Mouse (Mus musculus): ENCODE data around the gene Slc5a5. TPM values are rescaled to one million over a fixed set of nuclear protein-coding genes. Genes with fewer than 3 reads are reported as not detected.
A peak's percentile ranks its signal among the peaks of the same experiment; 100 is the strongest.

The Slc5a5 gene
- polyA plus RNA-seq, 1 experiment, result 0.13 TPM

DNA sequence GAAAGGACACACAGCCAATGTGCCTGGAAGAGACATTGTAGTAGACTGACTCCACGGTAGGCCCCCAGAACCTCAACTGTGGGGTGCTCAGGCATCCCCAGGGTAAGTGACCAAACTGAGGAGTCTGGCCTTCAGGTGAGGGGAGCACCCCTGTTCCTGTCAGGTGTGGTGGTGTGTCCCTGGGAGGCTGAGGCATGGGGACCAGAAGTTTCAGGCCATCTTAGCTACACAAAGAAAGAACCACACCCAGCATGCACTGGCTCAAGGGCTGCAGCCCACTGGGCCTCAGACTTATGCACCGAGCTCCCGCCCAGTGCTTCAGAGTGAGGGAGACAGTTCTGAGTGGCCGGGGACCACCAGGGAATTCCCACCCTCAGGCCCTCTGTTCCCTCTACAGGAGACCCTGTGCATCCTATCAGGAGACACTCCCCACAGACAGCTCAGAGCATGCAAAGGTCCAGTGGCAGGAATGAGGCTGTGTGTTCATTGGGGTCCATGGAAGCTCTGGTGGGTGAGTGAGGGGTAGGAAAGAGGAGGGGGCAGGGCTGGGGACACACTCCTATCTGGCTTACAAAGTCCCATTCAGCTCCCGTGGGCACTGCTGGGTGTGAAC, 21.3 kb downstream of the Slc5a5 start:
- Histone ChIP-seq H3K36me3 (ENCODE audit: control insufficient read depth, insufficient read depth) (peaks cover 6% of the 10 kb centered on the region), H3K4me3 (ENCODE audit: insufficient read depth, poor library complexity, severe bottlenecking) (no peak overlapping the region), H3K79me2 (ENCODE audit: control insufficient read depth, insufficient read depth) (peaks cover 27% of the 10 kb centered on the region), H3K27me3 (ENCODE audit: control insufficient read depth, insufficient read depth, insufficient read length) (no peaks in the 10 kb centered on the region), H3ac (ENCODE audit: control insufficient read depth, insufficient read length, low read depth) (no peak overlapping the region), H3K79me3 (ENCODE audit: low read depth) (peaks cover 9% of the 10 kb centered on the region)
- TF ChIP-seq USF1 (IDR thresholded peaks at IDR 0.05; ENCODE audit: low read depth) (no peak), FOSL1 (IDR thresholded peaks at IDR 0.05; ENCODE audit: insufficient read depth, low read length, poor library complexity, severe bottlenecking) (no peak), MYOG (IDR thresholded peaks at IDR 0.05; ENCODE audit: control insufficient read depth, extremely low read depth, insufficient read length) (no peak), MYOD1 (IDR thresholded peaks at IDR 0.05; ENCODE audit: control insufficient read depth, insufficient read length, low read depth) (no peak), MAX (IDR thresholded peaks at IDR 0.05) (no peak)

DNA sequence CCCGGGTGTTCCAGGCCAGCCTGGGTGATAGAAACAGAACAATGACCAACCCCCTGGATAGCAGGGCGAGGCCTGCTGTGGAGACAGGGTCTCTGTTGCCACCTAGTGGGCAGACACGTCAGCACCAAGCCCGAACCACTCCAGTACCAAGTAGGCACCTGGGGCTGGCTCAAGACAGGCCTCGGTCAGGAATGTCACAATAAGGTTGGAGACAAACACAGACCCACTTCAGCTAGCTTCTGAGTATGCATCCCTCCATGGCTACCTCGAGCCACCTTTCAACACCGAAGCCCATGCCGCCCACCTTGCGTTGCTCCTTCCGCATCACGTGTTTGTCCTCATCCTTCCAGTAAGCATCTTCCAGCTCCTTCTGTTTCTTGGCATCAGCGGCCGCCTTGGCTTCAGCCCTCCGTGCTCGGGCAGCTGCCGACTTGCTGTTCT, 22.9 kb downstream of the Slc5a5 start:
- peaks cover 27% of the 10 kb centered on the region for H3K79me2 ChIP-seq (ENCODE audit: control insufficient read depth, insufficient read depth)
- H3K79me3 ChIP-seq (ENCODE audit: low read depth), result peaks cover 9% of the 10 kb centered on the region
- H3K27me3 ChIP-seq (ENCODE audit: control insufficient read depth, insufficient read depth, insufficient read length), result no peaks in the 10 kb centered on the region
- H3K4me3 ChIP-seq (ENCODE audit: insufficient read depth, poor library complexity, severe bottlenecking), result no peak overlapping the region
- H3ac ChIP-seq (ENCODE audit: control insufficient read depth, insufficient read length, low read depth), result no peak overlapping the region
- peaks cover 6% of the 10 kb centered on the region for H3K36me3 ChIP-seq (ENCODE audit: control insufficient read depth, insufficient read depth)
- TF ChIP-seq FOSL1 (IDR thresholded peaks at IDR 0.05; ENCODE audit: insufficient read depth, low read length, poor library complexity, severe bottlenecking) (no peak), CTCF (IDR thresholded peaks at IDR 0.05; ENCODE audit: control insufficient read depth, insufficient read depth, insufficient read length) (peak; percentile 96), MYOD1 (IDR thresholded peaks at IDR 0.05; ENCODE audit: control insufficient read depth, insufficient read length, low read depth) (no peak), CEBPB (IDR thresholded peaks at IDR 0.05; ENCODE audit: low read depth) (no peak)

DNA sequence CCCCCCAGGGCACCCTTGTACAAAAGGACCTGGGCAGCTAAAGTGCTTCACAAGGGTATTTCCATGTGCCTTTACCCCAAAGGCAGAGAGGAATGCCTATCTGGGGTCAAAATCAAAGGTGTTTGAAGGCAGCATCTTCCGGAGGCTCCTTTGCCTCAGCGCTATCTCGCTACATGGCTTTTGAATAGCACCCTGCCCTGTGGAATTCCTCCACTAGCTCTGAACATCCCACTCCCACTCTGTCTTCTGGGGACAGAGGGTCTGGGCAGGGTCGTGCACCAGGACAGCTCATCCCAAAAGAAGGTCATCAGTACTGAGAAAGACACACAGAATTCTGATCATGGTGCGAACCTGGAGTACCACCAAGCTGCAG, 23.4 kb downstream of the Slc5a5 start:
- Histone ChIP-seq H3ac (ENCODE audit: control insufficient read depth, insufficient read length, low read depth) (no peak overlapping the region), H3K27me3 (ENCODE audit: control insufficient read depth, insufficient read depth, insufficient read length) (no peaks in the 10 kb centered on the region), H3K79me3 (ENCODE audit: low read depth) (peaks cover 9% of the 10 kb centered on the region), H3K79me2 (ENCODE audit: control insufficient read depth, insufficient read depth) (peaks cover 27% of the 10 kb centered on the region), H3K36me3 (ENCODE audit: control insufficient read depth, insufficient read depth) (peaks cover 6% of the 10 kb centered on the region), H3K4me3 (ENCODE audit: insufficient read depth, poor library complexity, severe bottlenecking) (no peak overlapping the region)
- TF ChIP-seq CTCF (IDR thresholded peaks at IDR 0.05; ENCODE audit: control insufficient read depth, insufficient read depth, insufficient read length), result no peak
- no peak for TF ChIP-seq USF1 (IDR thresholded peaks at IDR 0.05; ENCODE audit: low read depth)
- no peak for TF ChIP-seq MYOG (IDR thresholded peaks at IDR 0.05; ENCODE audit: control insufficient read depth, extremely low read depth, insufficient read length)
- no peak for TF ChIP-seq MYOD1 (IDR thresholded peaks at IDR 0.05; ENCODE audit: control insufficient read depth, insufficient read length, low read depth)
- TF ChIP-seq MAX (IDR thresholded peaks at IDR 0.05), result no peak
- TF ChIP-seq FOSL1 (IDR thresholded peaks at IDR 0.05; ENCODE audit: insufficient read depth, low read length, poor library complexity, severe bottlenecking), result no peak
- no peak for TF ChIP-seq CEBPB (IDR thresholded peaks at IDR 0.05; ENCODE audit: low read depth)

GRCm38 (mm10) chr8:70868559-70869198, 23.9 kb downstream of the Slc5a5 start:
- peaks cover 9% of the 10 kb centered on the region for H3K79me3 ChIP-seq (ENCODE audit: low read depth)
- no peak overlapping the region for H3K4me3 ChIP-seq (ENCODE audit: insufficient read depth, poor library complexity, severe bottlenecking)
- no peak overlapping the region for H3ac ChIP-seq (ENCODE audit: control insufficient read depth, insufficient read length, low read depth)
- no peak for TF ChIP-seq FOSL1 (IDR thresholded peaks at IDR 0.05; ENCODE audit: insufficient read depth, low read length, poor library complexity, severe bottlenecking)
- no peak for TF ChIP-seq MAX (IDR thresholded peaks at IDR 0.05)
- no peak for TF ChIP-seq MYOD1 (IDR thresholded peaks at IDR 0.05; ENCODE audit: control insufficient read depth, insufficient read length, low read depth)
- no peak for TF ChIP-seq USF1 (IDR thresholded peaks at IDR 0.05; ENCODE audit: low read depth)
- TF ChIP-seq CEBPB (IDR thresholded peaks at IDR 0.05; ENCODE audit: low read depth), result no peak
- TF ChIP-seq CTCF (IDR thresholded peaks at IDR 0.05; ENCODE audit: control insufficient read depth, insufficient read depth, insufficient read length), result no peak
- no peak for TF ChIP-seq MYOG (IDR thresholded peaks at IDR 0.05; ENCODE audit: control insufficient read depth, extremely low read depth, insufficient read length)
- H3K36me3 ChIP-seq (ENCODE audit: control insufficient read depth, insufficient read depth), result peaks cover 6% of the 10 kb centered on the region
- H3K79me2 ChIP-seq (ENCODE audit: control insufficient read depth, insufficient read depth), result peaks cover 27% of the 10 kb centered on the region
- no peaks in the 10 kb centered on the region for H3K27me3 ChIP-seq (ENCODE audit: control insufficient read depth, insufficient read depth, insufficient read length)

DNA sequence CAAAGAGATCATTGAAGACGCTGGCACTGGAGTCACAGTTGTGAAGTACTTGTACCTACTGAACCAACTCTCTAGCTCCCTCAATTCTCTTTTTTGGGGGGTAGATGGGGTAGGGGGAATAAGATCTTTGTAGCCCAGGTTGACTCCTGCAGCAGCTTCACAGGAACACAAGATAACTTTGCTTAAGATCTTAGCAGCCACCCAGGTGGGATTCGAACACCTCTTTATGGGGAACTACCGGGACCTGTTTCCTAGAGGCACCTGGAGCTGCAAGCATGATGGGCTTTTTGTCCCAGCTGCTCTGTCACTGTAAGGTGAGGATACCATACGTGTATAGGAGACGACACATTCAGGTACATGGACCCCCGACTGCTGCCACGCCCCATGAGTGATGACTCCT, 26.0 kb downstream of the Slc5a5 start:
- Histone ChIP-seq H3K27me3 (ENCODE audit: control insufficient read depth, insufficient read depth, insufficient read length) (no peaks in the 10 kb centered on the region), H3K4me3 (ENCODE audit: insufficient read depth, poor library complexity, severe bottlenecking) (no peak overlapping the region), H3K36me3 (ENCODE audit: control insufficient read depth, insufficient read depth) (peaks cover 6% of the 10 kb centered on the region), H3K79me2 (ENCODE audit: control insufficient read depth, insufficient read depth) (peaks cover 11% of the 10 kb centered on the region), H3ac (ENCODE audit: control insufficient read depth, insufficient read length, low read depth) (no peak overlapping the region), H3K79me3 (ENCODE audit: low read depth) (peaks cover 2% of the 10 kb centered on the region)
- no peak for TF ChIP-seq MAX (IDR thresholded peaks at IDR 0.05)

GRCm38 (mm10) chr8:70866001-70866520, 26.5 kb downstream of the Slc5a5 start:
- TF ChIP-seq USF1 (IDR thresholded peaks at IDR 0.05; ENCODE audit: low read depth), result no peak
- no peak for TF ChIP-seq FOSL1 (IDR thresholded peaks at IDR 0.05; ENCODE audit: insufficient read depth, low read length, poor library complexity, severe bottlenecking)
- TF ChIP-seq MYOD1 (IDR thresholded peaks at IDR 0.05; ENCODE audit: control insufficient read depth, insufficient read length, low read depth), result no peak
- TF ChIP-seq CEBPB (IDR thresholded peaks at IDR 0.05; ENCODE audit: low read depth), result no peak
- TF ChIP-seq MYOG (IDR thresholded peaks at IDR 0.05; ENCODE audit: control insufficient read depth, extremely low read depth, insufficient read length), result no peak
- TF ChIP-seq CTCF (IDR thresholded peaks at IDR 0.05; ENCODE audit: control insufficient read depth, insufficient read depth, insufficient read length), result no peak
- no peak for TF ChIP-seq MAX (IDR thresholded peaks at IDR 0.05)
- Histone ChIP-seq H3K4me3 (ENCODE audit: insufficient read depth, poor library complexity, severe bottlenecking) (no peak overlapping the region), H3K79me3 (ENCODE audit: low read depth) (no peaks in the 10 kb centered on the region), H3K36me3 (ENCODE audit: control insufficient read depth, insufficient read depth) (peaks cover 6% of the 10 kb centered on the region), H3K27me3 (ENCODE audit: control insufficient read depth, insufficient read depth, insufficient read length) (no peaks in the 10 kb centered on the region), H3K79me2 (ENCODE audit: control insufficient read depth, insufficient read depth) (peaks cover 6% of the 10 kb centered on the region), H3ac (ENCODE audit: control insufficient read depth, insufficient read length, low read depth) (peak overlapping the region; percentile 29)
